Mouse (Mus musculus) cortical plate, adult 2 months (tissue): ENCODE data around the gene Aqp1.

Experiments used
- CTCF ChIP-seq: fragments of 200-500 bp; IDR thresholded peaks from 2 replicates; pipeline ENCODE4 v1.5.1; 2011; ENCODE audit warnings: mild to moderate bottlenecking, control low read depth, low read length; ENCODE audit not compliant: insufficient read depth; ENCODE audit errors: extremely low read depth
- POLR2A ChIP-seq: fragments of 200-500 bp; IDR thresholded peaks from 2 replicates; pipeline ENCODE4 v1.6.1; 2011; ENCODE audit warnings: mild to moderate bottlenecking, low read length, control low read depth; ENCODE audit not compliant: insufficient read depth; ENCODE audit errors: extremely low read depth

- TF ChIP-seq POLR2A, result no peak
- no peak for TF ChIP-seq CTCF
These were observed 18.4 kb downstream of the Aqp1 start for GRCm38 (mm10) chr6:55354456-55355117.
